Mouse (Mus musculus) liver, embryonic 11.5 days (tissue): ENCODE measurements around the gene Dclk2. TPM values are rescaled to one million over a fixed set of nuclear protein-coding genes. Genes with fewer than 3 reads are reported as not detected.

ENCODE experiments used
- ATAC-seq: fragments of 200-750 bp; cut with Nextera tagmentation; replicated peaks from 2 replicates; pipeline ENCODE4 v1.8.0; 2017; ENCODE audit warnings: moderate number of reproducible peaks, mild to moderate bottlenecking, moderate TSS enrichment, moderate library complexity; ENCODE audit not compliant: low FRiP score
- DNase-seq: peaks from one replicate; pipeline ENCODE4 v3.0.0-alpha.2; 2017; ENCODE audit warnings: low spot score
- H3K27ac ChIP-seq: fragments of 300-500 bp; sonication (generic); 2 replicates; pipeline ENCODE4 v1.5.1; 2014; ENCODE audit warnings: mild to moderate bottlenecking, low read depth, low read length, control low read depth
- H3K27me3 ChIP-seq: fragments of 300-500 bp; sonication (generic); replicated peaks from 2 replicates; pipeline ENCODE4 v1.6.1; 2014; ENCODE audit warnings: low read length, mixed read lengths; ENCODE audit not compliant: control insufficient read depth, insufficient read depth
- H3K36me3 ChIP-seq: fragments of 300-500 bp; sonication (generic); 2 replicates; pipeline ENCODE4 v1.6.1; 2014; ENCODE audit warnings: mild to moderate bottlenecking, low read length, moderate library complexity, mixed read lengths; ENCODE audit not compliant: control insufficient read depth, insufficient read depth
- H3K4me1 ChIP-seq: fragments of 300-500 bp; sonication (generic); replicated peaks from 2 replicates; pipeline ENCODE4 v1.6.1; 2014; ENCODE audit warnings: low read length, mixed read lengths; ENCODE audit not compliant: control insufficient read depth, insufficient read depth
- H3K4me2 ChIP-seq: fragments of 300-500 bp; sonication (generic); 2 replicates; pipeline ENCODE4 v1.6.1; 2014; ENCODE audit warnings: mild to moderate bottlenecking, control low read depth, moderate library complexity
- H3K4me3 ChIP-seq: fragments of 300-500 bp; sonication (generic); 2 replicates; pipeline ENCODE4 v1.5.1; 2014; ENCODE audit warnings: low read depth, low read length, control low read depth
- H3K9ac ChIP-seq: fragments of 300-500 bp; sonication (generic); 2 replicates; pipeline ENCODE4 v1.6.1; 2014; ENCODE audit warnings: low read depth, low read length, control low read depth
- H3K9me3 ChIP-seq: fragments of 300-500 bp; sonication (generic); 2 replicates; pipeline ENCODE4 v1.6.1; 2016; ENCODE audit warnings: low read length, inconsistent platforms, mixed read lengths; ENCODE audit not compliant: control insufficient read depth
- WGBS: fragments of 180-500 bp; shearing (Covaris S2); extraction: QIAGEN DNeasy Blood & Tissue Kit; methylation state at CpG from one replicate; pipeline ENCODE4 v1.1.7; 2014; 5-methylcytosine and 5-hydroxymethylcytosine counted together
- polyA plus RNA-seq: library from polyadenylated mRNA; unstranded; fragments of >200 nt; fragmentation: Nextera tagmentation; extraction: Ambion mirVana; gene quantifications from 2 replicates; pipeline ENCODE4 v1.2.1, GENCODE M21; 2014

The Dclk2 gene
- polyA plus RNA-seq, 1 experiment from 2014 or later = 9.3 TPM

DNA sequence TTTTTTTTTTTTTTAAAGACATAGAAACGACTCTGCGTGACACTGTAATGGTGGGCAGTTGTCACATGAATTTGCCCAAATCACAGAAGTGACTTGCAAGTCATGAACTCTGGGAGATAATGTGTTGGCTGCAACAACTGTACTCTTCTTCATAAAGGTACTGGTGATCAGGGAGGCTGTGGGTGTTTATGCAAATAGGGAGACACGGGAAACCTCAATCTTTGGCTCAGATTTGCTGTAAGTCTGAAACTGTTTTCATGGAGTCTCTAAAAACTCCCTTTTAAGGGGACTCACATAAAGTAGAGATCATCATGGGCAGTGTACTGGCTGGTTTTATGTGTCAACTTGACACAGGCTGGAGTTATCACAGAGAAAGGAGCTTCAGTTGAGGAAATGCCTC is 93.1 kb downstream of the Dclk2 start:
- DNase-seq (no peak), ATAC-seq (no peak)
- no peaks in the 10 kb centered on the region for H3K4me1 ChIP-seq
- no peaks in the 10 kb centered on the region for H3K27me3 ChIP-seq
- H3K9ac ChIP-seq = no peak overlapping the region
- no peak overlapping the region for H3K4me2 ChIP-seq
- H3K9me3 ChIP-seq = no peaks in the 10 kb centered on the region
- no peaks in the 10 kb centered on the region for H3K36me3 ChIP-seq
- 85% methylated on average over 3 of the region's 3 CpGs for WGBS
- H3K4me3 ChIP-seq = no peak overlapping the region
- H3K27ac ChIP-seq = no peak overlapping the region

DNA sequence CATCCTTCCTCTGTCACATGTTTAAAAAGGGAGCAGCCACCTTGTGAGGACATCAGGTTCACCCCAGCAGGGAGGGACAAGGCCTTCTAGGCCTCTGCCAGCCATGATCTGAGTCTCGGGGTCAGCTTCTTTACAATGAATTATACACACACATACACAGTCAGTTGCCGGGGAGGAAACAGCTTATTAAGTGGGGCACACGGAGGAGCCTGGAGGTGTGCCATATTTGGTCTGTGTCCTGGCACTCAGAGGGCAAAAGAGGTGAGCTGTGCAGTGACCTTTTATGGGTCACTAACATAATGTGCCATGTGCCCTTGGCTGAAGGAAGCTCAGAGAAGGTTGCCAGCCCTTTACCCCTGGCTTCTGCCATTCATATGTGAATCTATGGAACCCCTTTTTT is 99.3 kb downstream of the Dclk2 start:
- ATAC-seq (no peak), DNase-seq (no peak)
- Histone ChIP-seq H3K27ac (no peak overlapping the region), H3K36me3 (no peaks in the 10 kb centered on the region), H3K4me2 (no peak overlapping the region), H3K4me3 (no peak overlapping the region), H3K4me1 (no peaks in the 10 kb centered on the region), H3K27me3 (no peaks in the 10 kb centered on the region), H3K9ac (no peak overlapping the region), H3K9me3 (no peaks in the 10 kb centered on the region)
- WGBS = 84% methylated on average over 3 of the region's 3 CpGs

DNA sequence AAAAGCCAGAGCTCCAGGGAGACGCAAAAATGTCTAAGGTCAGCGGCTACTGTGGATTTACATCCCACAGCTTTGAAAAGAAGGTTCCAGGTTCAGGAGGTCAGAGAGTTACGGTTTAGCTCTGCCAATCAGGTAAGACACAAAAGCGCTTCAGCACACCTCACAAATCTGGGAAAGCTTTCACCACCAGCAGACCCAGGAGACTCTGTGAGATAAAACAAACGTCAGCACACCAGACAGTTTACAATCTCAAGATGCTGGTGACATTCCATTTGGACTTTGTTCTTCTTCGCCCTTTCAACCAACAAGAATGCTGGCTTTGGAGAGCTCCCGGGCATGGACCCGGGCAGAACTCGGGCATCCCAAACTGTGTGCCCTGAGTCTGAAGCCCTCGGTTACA is 100.3 kb downstream of the Dclk2 start:
- H3K27ac ChIP-seq = no peak overlapping the region
- H3K4me1 ChIP-seq = no peaks in the 10 kb centered on the region
- no peaks in the 10 kb centered on the region for H3K9me3 ChIP-seq
- no peak for DNase-seq
- H3K27me3 ChIP-seq = no peaks in the 10 kb centered on the region
- WGBS = 57% methylated on average over 10 of the region's 10 CpGs
- H3K4me3 ChIP-seq = no peak overlapping the region
- H3K9ac ChIP-seq = no peak overlapping the region
- no peaks in the 10 kb centered on the region for H3K36me3 ChIP-seq
- no peak overlapping the region for H3K4me2 ChIP-seq
- no peak for ATAC-seq

DNA sequence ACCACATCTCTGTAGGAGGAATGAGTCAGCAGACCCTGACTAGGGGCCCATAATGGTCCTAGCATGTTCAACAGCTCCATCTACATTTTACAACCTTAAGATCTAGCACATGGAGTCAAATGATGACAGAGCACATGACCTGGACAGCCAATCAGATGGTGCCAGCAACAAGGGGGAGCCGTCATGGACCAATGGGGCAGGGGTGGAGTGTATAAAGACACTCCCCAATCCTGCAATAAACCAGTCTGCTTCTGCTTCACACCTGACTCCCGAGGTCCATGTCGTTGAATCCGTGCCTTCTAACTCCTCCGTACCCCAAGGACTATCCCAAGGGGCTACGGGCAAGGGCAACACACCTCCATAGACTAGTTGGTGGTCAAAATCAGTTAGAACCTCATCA is 101.3 kb downstream of the Dclk2 start:
- H3K4me3 ChIP-seq = no peak overlapping the region
- 93% methylated on average over 6 of the region's 6 CpGs for WGBS

DNA sequence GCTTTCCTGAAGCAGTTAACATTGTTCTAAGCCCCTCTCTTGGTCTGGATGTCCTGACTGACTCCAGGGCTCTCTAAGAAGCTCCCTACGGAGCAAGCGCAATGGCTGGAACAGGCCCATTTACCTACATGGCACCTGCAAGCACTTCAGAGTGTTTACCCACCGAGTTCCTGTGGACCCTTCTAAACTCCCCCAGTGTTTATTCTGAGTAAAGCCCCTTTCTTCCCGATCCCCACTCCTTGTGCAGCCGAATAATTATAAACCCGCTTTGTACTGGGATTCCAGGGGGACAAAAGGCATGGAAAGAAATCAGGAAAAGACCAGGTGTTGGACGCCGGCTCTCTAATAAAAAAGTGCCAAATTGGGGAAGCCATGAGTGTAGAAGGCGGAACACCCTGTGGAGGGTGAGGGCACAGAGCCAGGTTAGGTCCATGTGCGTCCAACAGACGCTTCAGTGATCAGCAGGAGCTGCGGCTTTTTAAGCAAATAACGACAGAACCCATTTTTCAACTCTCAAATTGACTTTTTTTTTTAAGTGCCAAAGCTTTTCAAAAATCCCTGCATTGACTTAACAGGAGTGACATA is 102.6 kb downstream of the Dclk2 start:
- WGBS = 83% methylated on average over 13 of the region's 13 CpGs
- no peak overlapping the region for H3K27ac ChIP-seq
- no peak overlapping the region for H3K4me2 ChIP-seq
- H3K27me3 ChIP-seq = no peaks in the 10 kb centered on the region
- H3K9ac ChIP-seq = no peak overlapping the region
- no peak overlapping the region for H3K4me3 ChIP-seq
- ATAC-seq (no peak), DNase-seq (no peak)
- no peaks in the 10 kb centered on the region for H3K36me3 ChIP-seq
- H3K4me1 ChIP-seq = no peaks in the 10 kb centered on the region
- H3K9me3 ChIP-seq = no peaks in the 10 kb centered on the region

More for the DNA sequence above, 101.3 kb downstream of the Dclk2 start:
- no peaks in the 10 kb centered on the region for H3K9me3 ChIP-seq
- H3K27ac ChIP-seq = no peak overlapping the region
- no peak overlapping the region for H3K4me2 ChIP-seq
- H3K4me1 ChIP-seq = no peaks in the 10 kb centered on the region
- ATAC-seq (no peak), DNase-seq (no peak)
- H3K27me3 ChIP-seq = no peaks in the 10 kb centered on the region
- H3K36me3 ChIP-seq = no peaks in the 10 kb centered on the region
- no peak overlapping the region for H3K9ac ChIP-seq

DNA sequence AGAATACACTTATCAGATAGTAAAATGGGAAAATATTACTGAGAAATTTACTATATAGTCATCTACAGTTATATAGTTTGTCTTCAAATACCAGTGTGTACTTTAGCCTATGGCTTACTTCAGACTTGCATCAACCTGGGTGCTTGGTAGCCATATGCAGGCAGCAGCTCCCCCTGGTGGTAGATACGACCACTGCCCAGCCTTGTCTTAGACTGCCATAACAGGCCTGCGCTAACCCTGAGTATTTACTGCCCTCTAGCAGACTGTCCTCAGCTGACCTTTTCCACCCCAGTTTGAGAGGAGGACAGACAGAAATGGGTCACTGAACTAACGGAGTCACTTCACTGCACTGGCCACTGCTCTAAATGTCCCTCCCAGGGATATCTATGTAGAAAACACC is 108.0 kb downstream of the Dclk2 start:
- 21% methylated on average over 3 of the region's 3 CpGs for WGBS
- DNase-seq = peak; percentile 55
- H3K27ac ChIP-seq = no peak overlapping the region
- H3K4me1 ChIP-seq = no peaks in the 10 kb centered on the region
- ATAC-seq = peak; percentile 94
- H3K4me2 ChIP-seq = no peak overlapping the region
- H3K9ac ChIP-seq = no peak overlapping the region
- no peaks in the 10 kb centered on the region for H3K36me3 ChIP-seq
- no peak overlapping the region for H3K4me3 ChIP-seq
- no peaks in the 10 kb centered on the region for H3K27me3 ChIP-seq
- H3K9me3 ChIP-seq = no peaks in the 10 kb centered on the region

DNA sequence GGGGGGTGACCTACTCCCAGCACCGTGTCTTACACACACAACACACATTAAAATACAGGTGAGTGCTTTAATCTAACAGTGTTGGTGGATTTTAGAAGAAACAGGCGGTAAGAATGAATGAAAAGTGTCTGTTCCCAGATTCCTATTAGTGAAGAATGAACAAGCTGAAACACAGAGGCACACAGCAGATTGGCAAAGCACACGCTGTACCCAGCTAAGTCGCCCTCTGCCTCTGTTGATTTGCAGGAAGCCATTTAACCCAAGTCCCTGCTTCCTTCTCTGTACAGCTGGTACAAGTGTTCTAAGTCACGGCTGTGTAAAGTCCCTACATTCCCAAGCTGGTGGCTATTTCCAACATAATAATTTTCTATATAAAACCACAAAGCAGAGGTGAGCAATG is 109.7 kb downstream of the Dclk2 start:
- ATAC-seq (no peak), DNase-seq (no peak)
- Histone ChIP-seq H3K9me3 (no peaks in the 10 kb centered on the region), H3K36me3 (no peaks in the 10 kb centered on the region), H3K4me2 (no peak overlapping the region), H3K27ac (no peak overlapping the region), H3K27me3 (no peaks in the 10 kb centered on the region), H3K4me1 (no peaks in the 10 kb centered on the region), H3K4me3 (no peak overlapping the region), H3K9ac (no peak overlapping the region)
- 84% methylated on average over 5 of the region's 5 CpGs for WGBS

DNA sequence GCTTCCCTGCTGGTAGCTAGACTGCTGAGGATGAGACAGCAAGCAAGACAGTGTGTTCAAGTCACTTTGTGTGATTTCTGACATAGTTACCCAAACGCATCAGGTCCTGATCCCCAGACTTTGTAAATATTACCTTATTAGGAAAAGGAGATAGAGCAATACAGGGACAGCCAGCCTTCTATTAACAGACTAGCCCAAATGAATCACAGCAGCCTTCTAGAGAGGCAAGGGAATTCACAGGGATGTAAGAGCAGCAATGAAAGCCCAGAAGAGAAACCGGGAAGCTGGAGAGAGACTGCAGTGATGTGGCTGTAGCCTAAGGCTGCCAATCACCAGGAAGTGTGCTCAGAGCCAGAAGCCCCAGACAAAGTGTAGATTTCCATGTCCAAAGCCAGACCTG is 111.0 kb downstream of the Dclk2 start:
- no peak for DNase-seq
- H3K36me3 ChIP-seq = no peaks in the 10 kb centered on the region
- WGBS = 63% methylated on average over 2 of the region's 2 CpGs

DNA sequence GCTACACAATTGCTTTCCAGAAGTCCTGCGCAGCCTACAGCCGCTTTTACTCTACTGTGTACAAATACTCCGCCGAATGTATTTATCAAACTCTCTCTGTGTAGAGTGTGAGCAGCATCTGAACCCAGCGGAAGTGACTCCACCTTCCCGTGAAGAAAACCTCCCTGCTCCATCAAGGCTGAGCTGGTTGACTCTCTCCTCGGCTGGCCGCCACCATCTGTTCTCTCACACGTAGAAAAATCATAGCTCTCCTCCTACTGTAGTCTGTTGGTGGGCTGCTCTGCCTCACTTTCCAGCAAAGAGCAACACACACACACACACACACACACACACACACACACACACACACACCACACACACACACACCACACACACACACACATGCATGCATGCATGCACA is 111.5 kb downstream of the Dclk2 start:
- H3K27me3 ChIP-seq = no peaks in the 10 kb centered on the region
- ATAC-seq (no peak), DNase-seq (no peak)
- no peaks in the 10 kb centered on the region for H3K9me3 ChIP-seq
- no peak overlapping the region for H3K27ac ChIP-seq
- WGBS = 81% methylated on average over 9 of the region's 9 CpGs
- H3K4me2 ChIP-seq = no peak overlapping the region
- H3K4me3 ChIP-seq = no peak overlapping the region
- no peaks in the 10 kb centered on the region for H3K36me3 ChIP-seq
- no peaks in the 10 kb centered on the region for H3K4me1 ChIP-seq
- no peak overlapping the region for H3K9ac ChIP-seq

More for the DNA sequence above, 111.0 kb downstream of the Dclk2 start:
- no peaks in the 10 kb centered on the region for H3K27me3 ChIP-seq
- H3K27ac ChIP-seq = no peak overlapping the region
- H3K4me2 ChIP-seq = no peak overlapping the region
- H3K4me1 ChIP-seq = no peaks in the 10 kb centered on the region
- H3K4me3 ChIP-seq = no peak overlapping the region
- no peak for ATAC-seq
- H3K9ac ChIP-seq = no peak overlapping the region
- no peaks in the 10 kb centered on the region for H3K9me3 ChIP-seq
